Mouse (Mus musculus): ENCODE measurements around the gene Srm.

Gene Srm

GRCm38 (mm10) chr4:148610631-148611364, 19.5 kb downstream of the Srm start:
- ChIA-PET POLR2A (interaction anchor here (0.6 to 13.6 kb wide), 38 partner anchors 9 to 518 kb away, joined by 3 to 275 read pairs (median 5); partner anchors contain the start of genes Tardbp (in 4 of the 4), Srm (in 2 of the 4), Gm572 (in 1 of the 4) and Masp2 (in 1 of the 4)), CTCF (interaction anchor here in 2 of 4 experiments (0.5 to 1.9 kb wide), 3 partner anchors 33 to 476 kb away, joined by 3 to 7 read pairs (median 3); no protein-coding TSS in a partner anchor)

DNA sequence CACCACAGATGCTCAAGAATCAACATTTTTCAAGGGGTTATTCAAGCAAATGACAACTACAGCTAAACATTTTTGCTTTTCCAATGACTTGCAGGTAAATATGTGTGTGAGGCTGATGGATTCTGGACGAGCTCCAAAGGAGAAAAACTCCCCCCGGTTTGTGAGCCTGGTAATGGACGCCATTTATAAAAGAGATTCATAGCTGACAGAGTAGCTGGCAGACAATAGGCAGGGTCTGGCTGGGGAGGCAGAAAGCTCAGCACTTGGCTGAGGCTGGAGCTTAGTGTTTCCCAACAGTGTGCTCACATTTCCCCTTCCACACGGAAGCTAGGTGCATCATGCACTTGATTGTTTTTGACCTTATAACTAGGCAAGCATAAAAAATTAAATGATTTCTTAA, 21.3 kb downstream of the Srm start:
- CTCF ChIA-PET = interaction anchor here in 2 of 4 experiments (0.9 to 1.9 kb wide), 2 partner anchors 32 to 69 kb away, joined by 3 to 7 read pairs; no protein-coding TSS in a partner anchor
- POLR2A ChIA-PET = interaction anchor here (0.5 to 9.7 kb wide), 25 partner anchors 9 to 1412 kb away, joined by 3 to 209 read pairs (median 8); partner anchors contain the start of genes Tardbp (in 3 of the 4), Masp2 (in 2 of the 4), Srm (in 2 of the 4) and Exosc10 (in 1 of the 4)

DNA sequence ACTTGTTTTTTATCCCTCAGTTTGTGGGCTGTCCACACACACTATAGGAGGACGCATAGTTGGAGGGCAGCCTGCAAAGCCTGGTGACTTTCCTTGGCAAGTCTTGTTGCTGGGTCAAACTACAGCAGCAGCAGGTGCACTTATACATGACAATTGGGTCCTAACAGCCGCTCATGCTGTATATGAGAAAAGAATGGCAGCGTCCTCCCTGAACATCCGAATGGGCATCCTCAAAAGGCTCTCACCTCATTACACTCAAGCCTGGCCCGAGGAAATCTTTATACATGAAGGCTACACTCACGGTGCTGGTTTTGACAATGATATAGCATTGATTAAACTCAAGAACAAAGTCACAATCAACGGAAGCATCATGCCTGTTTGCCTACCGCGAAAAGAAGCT, 22.4 kb downstream of the Srm start:
- CTCF ChIA-PET = interaction anchor here in 1 of 4 experiments (1.0 to 1.5 kb wide), 2 partner anchors 9 to 10 kb away, joined by 3 to 5 read pairs; no protein-coding TSS in a partner anchor
- POLR2A ChIA-PET = interaction anchor here (0.7 to 9.7 kb wide), 34 partner anchors 8 to 458 kb away, joined by 3 to 209 read pairs (median 5); partner anchors contain the start of genes Srm (in 3 of the 4), Tardbp (in 3 of the 4), Masp2 (in 2 of the 4) and Mtor (in 2 of the 4)

GRCm38 (mm10) chr4:148619805-148620204, 28.5 kb downstream of the Srm start:
- CTCF ChIA-PET = no interaction called here
- POLR2A ChIA-PET = interaction anchor here in 3 of 4 experiments (0.6 to 8.5 kb wide), 14 partner anchors 8 to 635 kb away, joined by 3 to 209 read pairs (median 4); partner anchors contain the start of gene Masp2 (in 1 of the 3)

DNA sequence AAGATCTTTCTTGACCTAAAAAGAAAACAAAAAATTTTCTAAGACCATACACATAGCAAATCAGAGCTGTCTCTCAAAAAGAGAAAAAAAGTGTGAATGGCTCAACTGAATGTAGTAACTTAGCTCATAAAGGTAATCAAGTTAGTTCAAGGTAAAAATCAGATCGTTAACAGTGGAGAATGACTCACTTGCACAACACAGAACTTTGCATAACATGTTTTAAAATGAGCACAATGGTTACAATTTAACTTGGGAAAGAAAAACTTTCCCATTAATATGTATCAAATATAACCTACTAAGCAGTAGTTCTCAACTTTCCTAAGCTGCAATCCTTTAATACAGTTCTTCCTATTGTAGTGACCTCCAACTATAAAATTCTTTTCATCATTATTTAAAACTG, 29.4 kb downstream of the Srm start:
- POLR2A ChIA-PET = interaction anchor here in 3 of 4 experiments (0.9 to 8.5 kb wide), 14 partner anchors 9 to 103 kb away, joined by 3 to 209 read pairs (median 4); partner anchors contain the start of genes Exosc10 (in 1 of the 3) and Masp2 (in 1 of the 3)
- CTCF ChIA-PET = no interaction called here

DNA sequence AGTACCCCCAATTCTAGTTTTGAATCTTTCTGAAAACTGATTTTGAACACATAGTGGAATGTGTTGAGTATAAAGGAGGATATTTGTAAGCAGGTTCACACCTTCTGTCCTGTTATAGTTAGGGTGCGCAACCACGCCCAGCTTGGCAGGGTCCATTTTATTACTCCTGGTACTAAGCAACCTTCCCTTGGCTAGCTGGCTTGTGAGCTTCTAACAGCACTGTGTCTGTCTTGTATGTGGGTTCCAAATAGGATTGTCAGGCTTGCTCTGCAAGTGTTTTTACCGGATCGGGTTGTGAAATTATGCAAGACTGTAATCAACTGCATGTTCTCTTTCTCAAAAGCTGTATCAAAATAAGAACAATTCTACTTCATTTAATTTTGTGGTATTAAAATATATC, 31.2 kb downstream of the Srm start:
- ChIA-PET CTCF (no interaction called here), POLR2A (interaction anchor here (0.5 to 8.5 kb wide), 25 partner anchors 8 to 463 kb away, joined by 3 to 209 read pairs (median 5); partner anchors contain the start of genes Srm (in 2 of the 4), Fbxo2 (in 1 of the 4), Fbxo44 (in 1 of the 4) and Gm572 (in 1 of the 4))

- CTCF ChIA-PET = interaction anchor here in 2 of 4 experiments (0.5 to 0.7 kb wide), 2 partner anchors 20 to 754 kb away, joined by 3 to 5 read pairs; no protein-coding TSS in a partner anchor
- POLR2A ChIA-PET = interaction anchor here (0.6 to 8.5 kb wide), 26 partner anchors 9 to 688 kb away, joined by 3 to 209 read pairs (median 4); partner anchors contain the start of genes Masp2 (in 2 of the 4), Srm (in 2 of the 4) and Gm572 (in 1 of the 4)
These were observed 32.3 kb downstream of the Srm start for GRCm38 (mm10) chr4:148623609-148624008.

- ChIA-PET POLR2A (interaction anchor here in 3 of 4 experiments (1.0 to 8.5 kb wide), 22 partner anchors 9 to 559 kb away, joined by 3 to 209 read pairs (median 5); partner anchors contain the start of genes Gm572 (in 2 of the 3), Masp2 (in 2 of the 3) and Srm (in 1 of the 3)), CTCF (no interaction called here)
These were observed 33.7 kb downstream of the Srm start for GRCm38 (mm10) chr4:148625010-148625409.

- ChIA-PET CTCF (interaction anchor here in 2 of 4 experiments (0.6 to 1.6 kb wide), 2 partner anchors 18 kb away, joined by 3 to 7 read pairs; no protein-coding TSS in a partner anchor), POLR2A (interaction anchor here (0.6 to 8.5 kb wide), 62 partner anchors 8 to 663 kb away, joined by 3 to 209 read pairs (median 6); partner anchors contain the start of genes Gm572 (in 3 of the 4), Srm (in 3 of the 4), Masp2 (in 2 of the 4) and Dffa (in 1 of the 4))
These were observed 34.7 kb downstream of the Srm start for GRCm38 (mm10) chr4:148625756-148626622.

DNA sequence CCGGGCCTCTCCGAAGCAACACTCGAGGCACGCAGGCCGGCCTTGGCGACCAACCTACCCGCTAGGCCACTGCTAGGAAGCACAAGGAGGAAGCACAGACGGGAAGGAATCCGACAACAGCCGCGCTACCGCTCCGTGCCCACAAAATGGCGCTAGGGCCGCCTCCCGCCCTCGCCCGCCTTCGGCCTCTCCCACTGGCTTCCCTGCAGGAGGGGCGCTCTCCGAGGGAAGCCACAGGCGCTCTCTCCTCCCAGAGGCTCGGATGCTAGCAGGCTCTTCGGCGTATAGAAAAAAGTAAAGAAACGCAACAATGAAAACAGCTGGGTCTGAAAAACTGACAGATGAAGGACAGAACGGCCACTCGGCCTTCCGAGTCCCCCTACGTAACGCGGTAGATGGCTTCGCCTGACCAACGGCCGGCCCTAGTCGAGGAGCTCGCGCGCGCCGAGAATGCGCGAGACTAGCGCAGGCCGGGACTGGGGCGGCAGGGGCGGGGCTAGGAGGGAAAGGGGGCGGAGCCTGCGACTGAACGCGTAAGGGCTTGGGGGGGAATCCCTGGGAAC, 35.4 kb downstream of the Srm start, which contains the start of gene Tardbp:
Gene Tardbp, minus strand, starts transcription at position 397 of the 563 bp plus-strand sequence.
- ChIA-PET CTCF (interaction anchor here in 3 of 4 experiments (0.6 to 1.6 kb wide), 6 partner anchors 17 to 111 kb away, joined by 3 to 7 read pairs (median 4); no protein-coding TSS in a partner anchor), POLR2A (interaction anchor here (0.6 to 5.3 kb wide), 106 partner anchors 9 to 690 kb away, joined by 3 to 79 read pairs (median 4); partner anchors contain the start of genes Dffa (in 3 of the 4), Gm572 (in 3 of the 4), Srm (in 3 of the 4) and Masp2 (in 2 of the 4))

DNA sequence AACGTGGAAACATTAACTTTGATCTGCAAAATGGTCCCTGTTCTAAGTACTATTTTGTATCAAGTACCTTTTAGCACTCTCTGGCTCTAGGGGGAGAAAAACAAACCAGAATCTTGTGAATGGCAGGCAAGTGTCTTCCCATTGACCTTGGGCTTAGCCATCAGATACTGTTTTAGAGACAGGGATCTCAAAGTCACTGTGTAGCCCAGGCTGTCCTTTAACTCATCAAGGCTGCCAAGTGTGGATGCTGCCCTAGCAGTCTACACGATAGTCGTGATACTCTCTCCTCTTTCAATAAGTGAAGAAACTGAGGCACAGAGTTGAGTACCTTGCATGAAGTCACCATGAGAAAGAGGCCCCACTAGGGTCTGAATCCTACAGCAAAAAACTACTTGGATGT, 35.9 kb downstream of the Srm start:
- CTCF ChIA-PET = interaction anchor here in 3 of 4 experiments (0.6 to 1.6 kb wide), 5 partner anchors 17 to 112 kb away, joined by 3 to 7 read pairs (median 4); no protein-coding TSS in a partner anchor
- POLR2A ChIA-PET = interaction anchor here (0.6 to 5.3 kb wide), 106 partner anchors 8 to 691 kb away, joined by 3 to 79 read pairs (median 4); partner anchors contain the start of genes Dffa (in 3 of the 4), Gm572 (in 3 of the 4), Srm (in 3 of the 4) and Masp2 (in 2 of the 4)

DNA sequence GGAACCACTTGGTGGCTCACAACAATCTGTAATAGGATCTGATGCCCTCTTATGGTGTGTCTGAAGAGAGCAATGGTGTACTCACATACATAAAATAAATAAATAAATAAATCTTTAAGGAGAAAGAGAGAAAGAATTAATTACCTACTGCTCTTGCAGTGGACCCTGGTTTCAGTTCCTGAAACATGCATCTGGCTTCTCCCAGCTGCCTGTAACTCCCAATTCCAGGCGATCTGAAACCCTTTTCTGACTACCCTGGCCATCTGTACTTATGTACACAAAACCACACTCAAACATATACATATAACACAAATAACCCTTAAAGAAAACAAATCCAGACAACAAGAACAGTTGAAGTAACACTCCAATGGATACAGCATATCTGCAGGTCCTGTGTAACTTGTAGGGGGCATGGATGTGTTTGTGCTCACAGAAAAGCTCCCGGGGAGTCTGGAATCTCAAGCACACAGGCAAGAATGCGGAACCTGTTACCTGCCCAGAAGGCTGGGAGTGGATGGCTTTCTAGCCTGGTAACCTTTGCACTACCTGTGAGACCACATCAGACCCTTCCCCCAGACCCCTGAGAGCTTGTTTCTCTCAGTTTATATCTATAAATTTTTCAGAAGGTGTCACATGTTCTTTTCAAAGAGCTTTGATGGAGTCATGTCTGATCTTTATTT, 40.9 kb downstream of the Srm start:
- ChIA-PET POLR2A (interaction anchor here in 3 of 4 experiments (0.7 to 5.1 kb wide), 15 partner anchors 9 to 593 kb away, joined by 3 to 29 read pairs (median 5); partner anchors contain the start of genes Gm572 (in 2 of the 3), Masp2 (in 1 of the 3), Mthfr (in 1 of the 3) and Mtor (in 1 of the 3)), CTCF (interaction anchor here (0.6 to 4.3 kb wide), 5 partner anchors 11 to 368 kb away, joined by 3 to 23 read pairs (median 5); partner anchors contain the start of gene Gm572 (in 3 of the 4))

DNA sequence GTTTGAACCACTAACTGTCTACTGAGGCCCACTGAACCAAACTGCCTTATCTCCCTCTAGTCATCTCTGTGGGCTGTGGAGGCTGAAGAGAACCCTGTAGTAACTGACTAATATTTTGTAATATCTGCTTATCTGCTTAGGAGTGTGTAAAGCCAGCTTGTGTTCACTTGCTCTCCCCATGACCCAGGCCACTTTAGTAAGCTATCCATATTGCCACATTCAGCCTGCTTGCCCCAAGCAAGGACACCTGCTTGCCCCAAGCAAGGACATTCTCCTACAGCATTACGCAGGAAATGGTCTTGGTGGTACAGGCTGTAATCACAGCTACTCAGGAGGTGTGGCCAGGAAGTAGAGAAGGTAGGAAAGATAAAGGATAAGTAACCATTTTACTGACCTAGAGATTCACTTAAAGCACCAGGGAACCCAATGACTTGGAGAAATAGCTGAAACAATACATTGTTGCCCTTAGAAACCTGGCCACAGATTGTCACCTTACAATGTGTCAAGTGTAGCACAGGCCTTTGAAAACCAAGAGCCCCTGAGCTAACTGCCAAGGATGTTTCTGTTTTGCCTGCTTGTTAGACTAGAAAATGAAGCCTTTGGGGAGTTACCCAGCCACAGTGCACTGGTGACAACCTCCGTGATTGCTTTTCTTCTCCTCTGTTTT, 42.2 kb downstream of the Srm start:
- POLR2A ChIA-PET = interaction anchor here in 3 of 4 experiments (0.7 to 5.1 kb wide), 17 partner anchors 9 to 416 kb away, joined by 3 to 29 read pairs (median 4); partner anchors contain the start of gene Gm572 (in 3 of the 3)
- CTCF ChIA-PET = interaction anchor here in 3 of 4 experiments (0.5 to 4.3 kb wide), 6 partner anchors 10 to 467 kb away, joined by 3 to 23 read pairs (median 4); partner anchors contain the start of gene Gm572 (in 2 of the 3)

GRCm38 (mm10) chr4:148635309-148635708, 44.0 kb downstream of the Srm start:
- CTCF ChIA-PET = interaction anchor here in 2 of 4 experiments (4.2 to 4.3 kb wide), 2 partner anchors 8 kb away, joined by 21 to 23 read pairs; partner anchors contain the start of gene Gm572 (in 2 of the 2)
- POLR2A ChIA-PET = interaction anchor here in 2 of 4 experiments (0.6 to 2.3 kb wide), 7 partner anchors 8 to 37 kb away, joined by 3 to 9 read pairs (median 5); partner anchors contain the start of genes Tardbp (in 2 of the 2) and Gm572 (in 1 of the 2)

- ChIA-PET POLR2A (interaction anchor here (0.6 to 2.4 kb wide), 21 partner anchors 7 to 546 kb away, joined by 3 to 24 read pairs (median 3); partner anchors contain the start of gene Tardbp (in 3 of the 4)), CTCF (interaction anchor here in 2 of 4 experiments (0.9 to 1.2 kb wide), 3 partner anchors 17 to 47 kb away, joined by 3 to 4 read pairs (median 3); partner anchors contain the start of gene Srm (in 1 of the 2))
These were observed 47.0 kb downstream of the Srm start for GRCm38 (mm10) chr4:148638302-148638701.

Measured in embryonic stem cell, embryonic (primary cell).